Mouse (Mus musculus) kidney, embryonic 16.5 days (tissue): Measurements from ENCODE around the gene Napb. TPM values are rescaled to one million over a fixed set of nuclear protein-coding genes. Genes with fewer than 3 reads are reported as not detected.
"Not testable (repeated sequence)": the region's sequence is repeated elsewhere in the genome, so short reads cannot be mapped to it uniquely, and the experiment has no call there.

Experiments
- ATAC-seq: fragments of 200-750 bp; cut with Nextera tagmentation; 2 replicates; pipeline ENCODE4 v1.8.0; 2017; ENCODE audit warnings: moderate TSS enrichment; ENCODE audit not compliant: low FRiP score, low TSS enrichment
- H3K27ac ChIP-seq: fragments of 300-500 bp; sonication (generic); 2 replicates; pipeline ENCODE4 v1.5.1; 2014; ENCODE audit warnings: low read length
- H3K27me3 ChIP-seq: fragments of 300-500 bp; sonication (generic); 2 replicates; pipeline ENCODE4 v1.6.1; 2014; ENCODE audit warnings: low read length, control low read depth, mixed read lengths; ENCODE audit not compliant: insufficient read depth
- H3K36me3 ChIP-seq: fragments of 300-500 bp; sonication (generic); 2 replicates; pipeline ENCODE4 v1.6.1; 2014; ENCODE audit warnings: low read length, control low read depth, mixed read lengths; ENCODE audit not compliant: insufficient read depth
- H3K4me1 ChIP-seq: fragments of 300-500 bp; sonication (generic); 2 replicates; pipeline ENCODE4 v1.6.1; 2014; ENCODE audit warnings: low read length, control low read depth, mixed read lengths; ENCODE audit not compliant: insufficient read depth
- H3K4me2 ChIP-seq: fragments of 300-500 bp; sonication (generic); replicated peaks from 2 replicates; pipeline ENCODE4 v1.6.1; 2014; ENCODE audit warnings: low read depth, low read length
- H3K4me3 ChIP-seq: fragments of 300-500 bp; sonication (generic); 2 replicates; pipeline ENCODE4 v1.5.1; 2014; ENCODE audit warnings: mild to moderate bottlenecking, low read length
- H3K9ac ChIP-seq: fragments of 300-500 bp; sonication (generic); replicated peaks from 2 replicates; pipeline ENCODE4 v1.6.1; 2014; ENCODE audit warnings: low read length
- H3K9me3 ChIP-seq: fragments of 300-500 bp; sonication (generic); 2 replicates; pipeline ENCODE4 v1.6.1; 2016; ENCODE audit warnings: low read length, control low read depth
- whole genome bisulfite sequencing: fragments of 180-500 bp; shearing (Covaris S2); extraction: QIAGEN DNeasy Blood & Tissue Kit; methylation state at CpG from one replicate; pipeline ENCODE4 v1.1.7; 2014; 5-methylcytosine and 5-hydroxymethylcytosine counted together
- polyA plus RNA-seq: library from polyadenylated mRNA; unstranded; fragments of >200 nt; fragmentation: Nextera tagmentation; extraction: Ambion mirVana; gene quantifications from 2 replicates; pipeline ENCODE4 v1.2.1, GENCODE M21; 2015

Napb gene
- polyA plus RNA-seq = 2.5 and 3.3 TPM in 2 replicates

GRCm38 (mm10) chr2:148732327-148733000 is at the start of gene Napb:
Gene Napb (minus strand): TSS chr2:148732467.
- Histone ChIP-seq H3K9me3 (peaks cover 8% of the 10 kb centered on the region; the same call in 1 of the 2 replicates), H3K36me3 (0 out of 2 replicates have a peak, but pooled peaks cover 2% of the 10 kb centered on the region), H3K4me3 (peak within 1 kb of the TSS; percentile 66), H3K27me3 (no peaks in the 10 kb centered on the region), H3K27ac (no peak within 1 kb of the TSS), H3K9ac (peak within 1 kb of the TSS; percentile 82), H3K4me1 (peaks cover 9% of the 10 kb centered on the region), H3K4me2 (peak within 1 kb of the TSS; percentile 94)
- 4% methylated on average over 18 of the region's 18 CpGs for WGBS
- peak; percentile 100 for ATAC-seq

- Histone ChIP-seq H3K4me2 (no peak within 1 kb of the TSS), H3K4me1 (no peaks in the 10 kb centered on the region), H3K4me3 (no peak within 1 kb of the TSS), H3K9ac (no peak within 1 kb of the TSS), H3K27me3 (no peaks in the 10 kb centered on the region), H3K36me3 (no peaks in the 10 kb centered on the region), H3K27ac (no peak within 1 kb of the TSS), H3K9me3 (no peaks in the 10 kb centered on the region)
- no peak; the same call in 1 of the 2 replicates for ATAC-seq
- WGBS = 42% methylated on average over 1 of the region's 1 CpGs
Observed at GRCm38 (mm10) chr2:148781709-148782108, 49.4 kb upstream of the Napb start, which contains the start of gene 8030411F24Rik. Gene 8030411F24Rik (plus strand): TSS chr2:148782009.

GRCm38 (mm10) chr2:148771397-148771796 is 39.1 kb upstream of the Napb start, which contains the start of gene Cst11:
Gene Cst11 (minus strand): TSS chr2:148771497.
- 86% methylated on average over 4 of the region's 4 CpGs for WGBS

DNA sequence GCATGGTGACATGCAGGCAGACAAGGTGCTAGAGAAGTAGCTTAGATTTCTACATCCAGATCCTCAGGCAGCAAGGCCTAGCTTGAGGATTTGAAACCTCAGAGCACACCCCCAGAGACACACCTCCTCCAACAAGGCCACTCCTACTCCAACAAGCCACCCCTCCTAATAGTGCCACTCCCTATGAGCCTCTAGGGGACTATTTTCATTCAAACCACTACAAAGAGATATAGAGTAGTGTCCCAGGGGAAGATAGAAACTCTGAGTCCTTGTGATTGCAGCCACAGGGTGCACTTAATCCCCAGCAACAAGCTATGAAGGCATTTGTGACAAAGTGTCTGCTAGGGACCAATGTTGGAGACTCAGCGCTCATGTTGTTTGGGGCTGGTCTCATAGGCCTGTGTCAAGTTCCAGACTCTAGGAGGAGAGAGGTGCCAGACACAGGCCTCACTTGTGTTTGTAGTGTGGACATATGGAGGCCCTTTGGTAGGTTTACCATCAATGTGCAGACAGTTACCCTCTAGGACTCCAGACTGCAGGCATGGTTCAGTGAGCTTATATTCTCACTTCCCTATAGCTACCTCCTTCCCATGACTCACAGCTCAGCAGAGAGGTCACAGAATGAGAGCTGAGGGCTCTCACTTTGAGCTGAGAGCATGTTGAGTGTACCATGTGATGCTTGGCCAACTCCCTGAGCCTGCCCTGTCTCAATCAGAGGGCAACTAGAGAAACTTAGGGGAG is 31.6 kb upstream of the Napb start:
- H3K36me3 ChIP-seq = no peaks in the 10 kb centered on the region
- 92% methylated on average over 1 of the region's 1 CpGs for WGBS
- no peak overlapping the region for H3K9ac ChIP-seq
- no peak overlapping the region for H3K27ac ChIP-seq
- ATAC-seq = no peak
- no peak overlapping the region for H3K4me3 ChIP-seq
- no peaks in the 10 kb centered on the region for H3K9me3 ChIP-seq
- no peaks in the 10 kb centered on the region for H3K27me3 ChIP-seq
- no peaks in the 10 kb centered on the region for H3K4me1 ChIP-seq
- H3K4me2 ChIP-seq = no peak overlapping the region

More at GRCm38 (mm10) chr2:148771397-148771796, 39.1 kb upstream of the Napb start, which contains the start of gene Cst11:
- ATAC-seq, H3K4me1 ChIP-seq, H3K27me3 ChIP-seq, H3K9ac ChIP-seq, H3K27ac ChIP-seq, H3K4me2 ChIP-seq, H3K9me3 ChIP-seq, H3K36me3 ChIP-seq, H3K4me3 ChIP-seq: not testable (repeated sequence)

- Histone ChIP-seq H3K9ac (no peak overlapping the region), H3K9me3 (no peaks in the 10 kb centered on the region), H3K27ac (no peak overlapping the region), H3K36me3 (no peaks in the 10 kb centered on the region), H3K4me2 (no peak overlapping the region), H3K4me3 (no peak overlapping the region), H3K27me3 (no peaks in the 10 kb centered on the region), H3K4me1 (no peaks in the 10 kb centered on the region)
- WGBS = 56% methylated on average over 1 of the region's 1 CpGs
- no peak for ATAC-seq
Observed at GRCm38 (mm10) chr2:148754310-148754846, 22.1 kb upstream of the Napb start.

GRCm38 (mm10) chr2:148751893-148752813 is 19.9 kb upstream of the Napb start:
- Histone ChIP-seq H3K9ac (no peak overlapping the region; the same call in 1 of the 2 replicates), H3K27ac (no peak overlapping the region), H3K4me2 (peak overlapping the region; percentile 60), H3K9me3 (no peaks in the 10 kb centered on the region), H3K4me3 (peak overlapping the region; percentile 34), H3K36me3 (no peaks in the 10 kb centered on the region), H3K27me3 (no peaks in the 10 kb centered on the region), H3K4me1 (no peaks in the 10 kb centered on the region)
- WGBS = 16% methylated on average over 15 of the region's 15 CpGs
- ATAC-seq = peak; percentile 85

DNA sequence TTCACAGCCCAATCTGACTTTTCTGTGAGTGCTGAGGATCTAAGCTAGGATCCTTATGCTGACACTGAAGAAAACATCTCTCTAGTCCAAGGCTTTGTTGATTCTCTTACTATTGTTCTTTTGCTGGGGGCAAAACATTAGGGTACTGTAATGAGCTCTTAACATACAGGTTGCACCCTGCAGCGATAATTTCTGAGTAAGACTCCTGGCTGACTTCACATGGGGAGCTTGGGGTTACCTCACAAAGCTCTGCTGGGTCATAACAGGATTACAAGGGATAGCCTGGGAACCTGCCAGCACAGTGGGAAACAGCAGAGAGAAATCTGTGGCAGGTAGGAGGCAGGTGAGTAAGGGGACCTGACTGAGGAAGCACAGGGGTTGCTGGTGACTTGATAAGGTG is 17.8 kb upstream of the Napb start, which contains the start of gene Cstl1:
TSS of gene Cstl1 (plus strand) at position 301 of the 400 bp plus-strand sequence.
- ATAC-seq = no peak
- Histone ChIP-seq H3K9me3 (no peaks in the 10 kb centered on the region), H3K4me2 (no peak within 1 kb of the TSS), H3K4me1 (no peaks in the 10 kb centered on the region), H3K9ac (no peak within 1 kb of the TSS), H3K27ac (no peak within 1 kb of the TSS), H3K36me3 (no peaks in the 10 kb centered on the region), H3K27me3 (no peaks in the 10 kb centered on the region), H3K4me3 (no peak within 1 kb of the TSS)
- WGBS = 79% methylated on average over 1 of the region's 1 CpGs

DNA sequence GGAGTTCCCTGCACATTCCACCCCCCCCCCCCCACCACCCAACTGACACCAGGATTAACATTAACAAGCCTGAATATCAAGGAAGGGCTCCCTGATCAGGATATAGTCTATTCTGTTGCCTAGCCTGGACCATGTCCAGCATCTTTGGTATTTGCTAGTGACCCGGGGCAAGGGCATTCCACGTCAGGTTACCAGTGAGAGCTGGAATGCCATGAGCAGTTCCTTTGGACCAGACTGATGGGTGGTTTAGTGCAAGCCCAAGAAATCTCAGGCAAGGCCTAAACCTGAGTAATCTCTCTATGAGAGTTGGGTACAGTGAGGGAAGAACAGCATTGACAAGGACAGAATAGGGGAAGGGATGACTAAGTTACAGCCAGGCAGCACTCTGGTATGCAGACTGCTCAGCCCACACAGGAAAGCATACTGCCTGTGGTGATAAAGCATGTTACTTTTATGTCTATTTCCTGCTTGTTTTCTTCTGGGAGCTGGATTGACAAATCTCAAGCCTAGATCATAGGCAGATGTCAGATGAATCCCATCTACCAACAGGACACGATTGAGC is 11.7 kb upstream of the Napb start:
- Histone ChIP-seq H3K4me1 (no peaks in the 10 kb centered on the region), H3K9ac (no peak overlapping the region), H3K36me3 (no peaks in the 10 kb centered on the region), H3K27me3 (no peaks in the 10 kb centered on the region), H3K9me3 (0 out of 2 replicates have a peak, but pooled peaks cover 3% of the 10 kb centered on the region), H3K27ac (no peak overlapping the region), H3K4me2 (no peak overlapping the region), H3K4me3 (no peak overlapping the region)
- no peak for ATAC-seq
- WGBS = 85% methylated on average over 3 of the region's 3 CpGs

GRCm38 (mm10) chr2:148743001-148743400 is 10.7 kb upstream of the Napb start:
- no peak overlapping the region for H3K4me2 ChIP-seq
- no peak overlapping the region for H3K9ac ChIP-seq
- H3K27me3 ChIP-seq = no peaks in the 10 kb centered on the region
- 0 out of 2 replicates have a peak, but pooled peaks cover 3% of the 10 kb centered on the region for H3K9me3 ChIP-seq
- WGBS = 85% methylated on average over 3 of the region's 3 CpGs
- ATAC-seq = no peak
- H3K4me3 ChIP-seq = no peak overlapping the region
- no peaks in the 10 kb centered on the region for H3K36me3 ChIP-seq
- H3K4me1 ChIP-seq = no peaks in the 10 kb centered on the region
- H3K27ac ChIP-seq = no peak overlapping the region
